Mouse (Mus musculus) embryonic facial prominence, embryonic 11.5 days (tissue): ENCODE data around the gene Nelfcd. TPM values are rescaled to one million over a fixed set of nuclear protein-coding genes. Genes with fewer than 3 reads are reported as not detected.

Experiments used
- ATAC-seq: fragments of 200-750 bp; cut with Nextera tagmentation; replicated peaks from 2 replicates; pipeline ENCODE4 v1.8.0; 2017; ENCODE audit warnings: low read depth; ENCODE audit not compliant: insufficient number of reproducible peaks, low FRiP score, low TSS enrichment
- DNase-seq: peaks from one replicate; pipeline ENCODE4 v3.0.0-alpha.2; 2015; ENCODE audit warnings: low spot score
- H3K27ac ChIP-seq: fragments of 300-500 bp; sonication (generic); replicated peaks from 2 replicates; pipeline ENCODE4 v1.5.1; 2014; ENCODE audit warnings: mild to moderate bottlenecking, low read depth, low read length, control low read depth
- H3K27me3 ChIP-seq: fragments of 300-500 bp; sonication (generic); 2 replicates; pipeline ENCODE4 v1.6.1; 2014; ENCODE audit warnings: mild to moderate bottlenecking, low read length, moderate library complexity, mixed read lengths; ENCODE audit not compliant: control insufficient read depth, insufficient read depth
- H3K36me3 ChIP-seq: fragments of 300-500 bp; sonication (generic); replicated peaks from 2 replicates; pipeline ENCODE4 v1.6.1; 2014; ENCODE audit warnings: low read depth, mild to moderate bottlenecking, low read length, moderate library complexity, mixed read lengths; ENCODE audit not compliant: control insufficient read depth, insufficient read depth
- H3K4me1 ChIP-seq: fragments of 300-500 bp; sonication (generic); 2 replicates; pipeline ENCODE4 v1.6.1; 2014; ENCODE audit warnings: low read length, mixed read lengths; ENCODE audit not compliant: control insufficient read depth, insufficient read depth
- H3K4me2 ChIP-seq: fragments of 300-500 bp; sonication (generic); 2 replicates; pipeline ENCODE4 v1.6.1; 2014; ENCODE audit warnings: low read depth, mild to moderate bottlenecking, control low read depth, low read length, moderate library complexity
- H3K4me3 ChIP-seq: fragments of 300-500 bp; sonication (generic); 2 replicates; pipeline ENCODE4 v1.5.1; 2014; ENCODE audit warnings: low read depth, low read length, control low read depth
- H3K9ac ChIP-seq: fragments of 300-500 bp; sonication (generic); replicated peaks from 2 replicates; pipeline ENCODE4 v1.6.1; 2014; ENCODE audit warnings: mild to moderate bottlenecking, control low read depth, low read length
- H3K9me3 ChIP-seq: fragments of 300-500 bp; sonication (generic); replicated peaks from 2 replicates; pipeline ENCODE4 v1.6.1; 2016; ENCODE audit warnings: mild to moderate bottlenecking, low read length, inconsistent platforms, mixed read lengths; ENCODE audit not compliant: control insufficient read depth
- WGBS: fragments of 180-500 bp; shearing (Covaris S2); extraction: QIAGEN DNeasy Blood & Tissue Kit; methylation state at CpG from one replicate; pipeline ENCODE4 v1.1.7; 2014; 5-methylcytosine and 5-hydroxymethylcytosine counted together
- polyA plus RNA-seq: library from polyadenylated mRNA; unstranded; fragments of >200 nt; fragmentation: Nextera tagmentation; extraction: Ambion mirVana; gene quantifications from 2 replicates; pipeline ENCODE4 v1.2.1, GENCODE M21; 2014

Gene Nelfcd
- polyA plus RNA-seq, 1 experiment from 2014 or later, result 184 TPM

- Histone ChIP-seq H3K4me3 (no peak overlapping the region), H3K27me3 (no peaks in the 10 kb centered on the region), H3K36me3 (no peaks in the 10 kb centered on the region), H3K4me2 (no peak overlapping the region), H3K27ac (no peak overlapping the region), H3K9ac (no peak overlapping the region), H3K4me1 (no peaks in the 10 kb centered on the region), H3K9me3 (no peaks in the 10 kb centered on the region)
- ATAC-seq, result no peak
- DNase-seq, result no peak
- 51% methylated on average over 7 of the region's 7 CpGs for WGBS
Measured at GRCm38 (mm10) chr2:174446492-174446891, 30.9 kb downstream of the Nelfcd start.

- Histone ChIP-seq H3K4me3 (no peak overlapping the region), H3K27ac (no peak overlapping the region), H3K27me3 (no peaks in the 10 kb centered on the region), H3K36me3 (no peaks in the 10 kb centered on the region), H3K9ac (no peak overlapping the region), H3K9me3 (no peaks in the 10 kb centered on the region), H3K4me1 (no peaks in the 10 kb centered on the region), H3K4me2 (no peak overlapping the region)
- ATAC-seq (no peak), DNase-seq (no peak)
- WGBS, result 60% methylated on average over 8 of the region's 8 CpGs
Measured at GRCm38 (mm10) chr2:174446905-174447304, 31.3 kb downstream of the Nelfcd start.

- H3K4me1 ChIP-seq, result no peaks in the 10 kb centered on the region
- no peaks in the 10 kb centered on the region for H3K27me3 ChIP-seq
- H3K9ac ChIP-seq, result no peak overlapping the region
- 90% methylated on average over 4 of the region's 4 CpGs for WGBS
- H3K27ac ChIP-seq, result no peak overlapping the region
- no peak overlapping the region for H3K4me3 ChIP-seq
- DNase-seq, result no peak
- H3K36me3 ChIP-seq, result no peaks in the 10 kb centered on the region
- H3K9me3 ChIP-seq, result no peaks in the 10 kb centered on the region
- ATAC-seq, result no peak
- H3K4me2 ChIP-seq, result no peak overlapping the region
Measured at GRCm38 (mm10) chr2:174448405-174448804, 32.8 kb downstream of the Nelfcd start.

- WGBS, result 79% methylated on average over 4 of the region's 4 CpGs
- no peak within 1 kb of the TSS for H3K4me2 ChIP-seq
- no peak within 1 kb of the TSS for H3K27ac ChIP-seq
- H3K36me3 ChIP-seq, result no peaks in the 10 kb centered on the region
- H3K4me1 ChIP-seq, result no peaks in the 10 kb centered on the region
- no peak for DNase-seq
- no peak within 1 kb of the TSS for H3K4me3 ChIP-seq
- H3K27me3 ChIP-seq, result no peaks in the 10 kb centered on the region
- H3K9ac ChIP-seq, result no peak within 1 kb of the TSS
- peak; percentile 42; the same call in 1 of the 2 replicates for ATAC-seq
- no peaks in the 10 kb centered on the region for H3K9me3 ChIP-seq
Measured at GRCm38 (mm10) chr2:174450353-174450752, 34.7 kb downstream of the Nelfcd start, which contains the start of gene Tubb1. Gene Tubb1, plus strand, starts transcription at chr2:174450695.

DNA sequence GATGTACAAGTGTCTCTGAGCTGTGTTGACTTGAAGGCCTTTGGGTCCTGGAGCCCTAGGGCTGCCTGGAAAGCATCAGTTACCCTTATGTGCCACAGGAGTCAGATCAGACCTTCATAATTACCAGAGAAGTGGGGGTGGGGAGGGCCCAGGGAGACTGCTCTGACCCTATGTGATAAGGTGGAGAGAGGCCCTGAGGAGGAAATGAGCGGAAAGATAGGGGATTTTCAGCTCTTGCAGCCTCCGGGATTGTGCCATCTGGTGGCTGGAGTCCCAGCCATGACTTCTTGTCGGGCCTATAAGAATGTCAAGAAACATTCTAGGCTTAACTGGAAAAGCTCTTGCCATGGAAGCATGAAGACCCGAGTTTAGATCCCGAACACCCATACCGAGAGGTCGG is 38.1 kb downstream of the Nelfcd start:
- 69% methylated on average over 7 of the region's 7 CpGs for WGBS
- DNase-seq (no peak), ATAC-seq (no peak)
- Histone ChIP-seq H3K4me2 (no peak overlapping the region), H3K27ac (no peak overlapping the region), H3K9me3 (no peaks in the 10 kb centered on the region), H3K27me3 (no peaks in the 10 kb centered on the region), H3K4me1 (no peaks in the 10 kb centered on the region), H3K4me3 (no peak overlapping the region), H3K9ac (no peak overlapping the region), H3K36me3 (no peaks in the 10 kb centered on the region)

GRCm38 (mm10) chr2:174459365-174459764 is 43.8 kb downstream of the Nelfcd start:
- Histone ChIP-seq H3K36me3 (peaks cover 6% of the 10 kb centered on the region; the same call in 1 of the 2 replicates), H3K4me1 (no peaks in the 10 kb centered on the region), H3K4me2 (no peak overlapping the region), H3K4me3 (no peak overlapping the region), H3K9me3 (no peaks in the 10 kb centered on the region), H3K27me3 (no peaks in the 10 kb centered on the region), H3K27ac (no peak overlapping the region), H3K9ac (no peak overlapping the region)
- no peak for DNase-seq
- ATAC-seq, result no peak
- 66% methylated on average over 2 of the region's 2 CpGs for WGBS

DNA sequence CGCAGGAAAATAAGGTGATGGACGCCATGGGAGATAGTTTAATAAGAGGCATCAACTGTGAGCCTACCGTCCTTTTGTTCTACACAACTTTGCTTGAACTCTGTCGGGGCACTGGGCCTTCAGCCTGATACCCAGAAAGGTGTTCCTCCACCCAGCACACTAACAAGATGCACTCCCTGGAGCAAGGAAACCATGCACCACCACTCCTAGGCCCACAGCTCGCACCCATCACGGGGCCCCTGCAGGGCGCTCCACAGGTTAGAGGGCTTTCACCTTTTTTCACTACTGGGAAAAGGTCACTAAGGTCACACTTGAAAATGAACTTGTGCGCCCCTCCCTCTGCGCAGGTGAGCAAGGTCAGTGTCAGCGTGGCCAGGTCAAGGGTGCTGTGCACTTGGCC is 47.8 kb downstream of the Nelfcd start:
- WGBS, result 51% methylated on average over 10 of the region's 10 CpGs
- peaks cover 6% of the 10 kb centered on the region; the same call in 1 of the 2 replicates for H3K36me3 ChIP-seq
- H3K27me3 ChIP-seq, result no peaks in the 10 kb centered on the region
- no peak overlapping the region for H3K27ac ChIP-seq
- peak overlapping the region; percentile 88 for H3K4me2 ChIP-seq
- no peaks in the 10 kb centered on the region for H3K9me3 ChIP-seq
- H3K9ac ChIP-seq, result peak overlapping the region; percentile 74
- H3K4me1 ChIP-seq, result no peaks in the 10 kb centered on the region
- peak overlapping the region; percentile 60 for H3K4me3 ChIP-seq
- no peak for DNase-seq
- ATAC-seq, result peak; percentile 45

DNA sequence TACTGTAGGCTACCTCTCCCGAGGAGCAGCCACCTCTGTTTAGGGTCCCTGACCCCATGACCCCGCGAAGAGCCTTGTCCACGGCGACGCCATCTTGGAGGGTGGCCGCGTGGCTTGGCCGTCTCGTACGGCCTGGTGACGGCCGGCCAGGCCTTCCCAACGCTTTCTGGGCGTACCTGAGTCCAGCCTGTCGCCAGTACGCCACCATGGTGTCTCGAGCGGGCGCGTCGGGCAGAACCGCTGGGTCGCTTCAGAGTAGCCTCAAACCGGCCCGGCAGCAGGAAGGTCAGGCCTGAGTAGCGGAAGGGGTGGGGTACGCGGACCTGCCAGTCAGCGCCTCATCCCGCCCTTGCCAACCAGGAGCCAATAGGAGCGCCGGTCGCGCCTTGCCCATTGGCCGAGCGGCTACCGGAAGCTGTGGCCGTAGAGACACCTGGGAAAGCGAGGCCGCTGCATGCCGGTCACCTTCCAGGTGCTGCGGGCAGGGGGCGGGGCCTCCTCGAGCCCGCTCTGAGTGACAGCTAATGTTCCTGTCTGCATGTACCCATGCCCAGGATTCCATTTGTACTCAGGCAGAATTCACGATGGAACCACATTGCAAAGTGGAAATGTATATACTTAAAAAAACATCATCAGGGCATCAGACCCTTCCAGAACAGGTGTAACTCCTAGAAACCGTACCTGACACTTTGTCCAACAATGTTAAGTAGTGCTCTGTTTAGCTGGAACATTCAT is 48.4 kb downstream of the Nelfcd start, which contains the start of gene Atp5e:
TSS of gene Atp5e (minus strand) at position 317 of the 735 bp plus-strand sequence.
- Histone ChIP-seq H3K4me2 (peak within 1 kb of the TSS; percentile 88), H3K4me3 (peak within 1 kb of the TSS; percentile 60), H3K36me3 (peaks cover 6% of the 10 kb centered on the region; the same call in 1 of the 2 replicates), H3K27ac (no peak within 1 kb of the TSS), H3K9me3 (no peaks in the 10 kb centered on the region), H3K9ac (peak within 1 kb of the TSS; percentile 74), H3K4me1 (no peaks in the 10 kb centered on the region), H3K27me3 (no peaks in the 10 kb centered on the region)
- ATAC-seq (peak; percentile 98), DNase-seq (peak; percentile 95)
- 2% methylated on average over 48 of the region's 48 CpGs for WGBS
